Mouse (Mus musculus): Measurements from ENCODE around the gene Pdia6. TPM values are rescaled to one million over a fixed set of nuclear protein-coding genes. Genes with fewer than 3 reads are reported as not detected.

Gene Pdia6
- polyA plus RNA-seq, 1 experiment = 319 TPM

GRCm38 (mm10) chr12:17308246-17308645 is 41.9 kb downstream of the Pdia6 start:
- no peaks in the 10 kb centered on the region for H3K36me3 ChIP-seq (ENCODE audit: control insufficient read depth, insufficient read depth)
- no peak overlapping the region for H3K4me3 ChIP-seq (ENCODE audit: insufficient read depth, poor library complexity, severe bottlenecking)
- no peaks in the 10 kb centered on the region for H3K79me3 ChIP-seq (ENCODE audit: low read depth)
- no peaks in the 10 kb centered on the region for H3K27me3 ChIP-seq (ENCODE audit: control insufficient read depth, insufficient read depth, insufficient read length)
- TF ChIP-seq MYOD1 (IDR thresholded peaks at IDR 0.05; ENCODE audit: control insufficient read depth, insufficient read length, low read depth) (no peak), CEBPB (IDR thresholded peaks at IDR 0.05; ENCODE audit: low read depth) (no peak), CTCF (IDR thresholded peaks at IDR 0.05; ENCODE audit: control insufficient read depth, insufficient read depth, insufficient read length) (no peak), USF1 (IDR thresholded peaks at IDR 0.05; ENCODE audit: low read depth) (no peak), MAX (IDR thresholded peaks at IDR 0.05) (no peak), FOSL1 (IDR thresholded peaks at IDR 0.05; ENCODE audit: insufficient read depth, low read length, poor library complexity, severe bottlenecking) (no peak)
- no peak overlapping the region for H3ac ChIP-seq (ENCODE audit: control insufficient read depth, insufficient read length, low read depth)
- no peaks in the 10 kb centered on the region for H3K79me2 ChIP-seq (ENCODE audit: control insufficient read depth, insufficient read depth)

- Histone ChIP-seq H3K79me2 (ENCODE audit: control insufficient read depth, insufficient read depth) (no peaks in the 10 kb centered on the region), H3ac (ENCODE audit: control insufficient read depth, insufficient read length, low read depth) (no peak overlapping the region), H3K4me3 (ENCODE audit: insufficient read depth, poor library complexity, severe bottlenecking) (no peak overlapping the region), H3K36me3 (ENCODE audit: control insufficient read depth, insufficient read depth) (no peaks in the 10 kb centered on the region), H3K79me3 (ENCODE audit: low read depth) (no peaks in the 10 kb centered on the region), H3K27me3 (ENCODE audit: control insufficient read depth, insufficient read depth, insufficient read length) (no peaks in the 10 kb centered on the region)
- no peak for TF ChIP-seq MAX (IDR thresholded peaks at IDR 0.05)
- no peak for TF ChIP-seq USF1 (IDR thresholded peaks at IDR 0.05; ENCODE audit: low read depth)
- no peak for TF ChIP-seq FOSL1 (IDR thresholded peaks at IDR 0.05; ENCODE audit: insufficient read depth, low read length, poor library complexity, severe bottlenecking)
- TF ChIP-seq CEBPB (IDR thresholded peaks at IDR 0.05; ENCODE audit: low read depth) = no peak
- TF ChIP-seq MYOD1 (IDR thresholded peaks at IDR 0.05; ENCODE audit: control insufficient read depth, insufficient read length, low read depth) = no peak
- TF ChIP-seq MYOG (IDR thresholded peaks at IDR 0.05; ENCODE audit: control insufficient read depth, extremely low read depth, insufficient read length) = no peak
- no peak for TF ChIP-seq CTCF (IDR thresholded peaks at IDR 0.05; ENCODE audit: control insufficient read depth, insufficient read depth, insufficient read length)
These were observed 44.8 kb downstream of the Pdia6 start for GRCm38 (mm10) chr12:17310852-17311839.

- Histone ChIP-seq H3K79me3 (ENCODE audit: low read depth) (no peaks in the 10 kb centered on the region), H3K27me3 (ENCODE audit: control insufficient read depth, insufficient read depth, insufficient read length) (no peaks in the 10 kb centered on the region), H3ac (ENCODE audit: control insufficient read depth, insufficient read length, low read depth) (no peak overlapping the region), H3K36me3 (ENCODE audit: control insufficient read depth, insufficient read depth) (no peaks in the 10 kb centered on the region), H3K4me3 (ENCODE audit: insufficient read depth, poor library complexity, severe bottlenecking) (no peak overlapping the region), H3K79me2 (ENCODE audit: control insufficient read depth, insufficient read depth) (no peaks in the 10 kb centered on the region)
- TF ChIP-seq USF1 (IDR thresholded peaks at IDR 0.05; ENCODE audit: low read depth) (no peak), CEBPB (IDR thresholded peaks at IDR 0.05; ENCODE audit: low read depth) (no peak), MYOD1 (IDR thresholded peaks at IDR 0.05; ENCODE audit: control insufficient read depth, insufficient read length, low read depth) (no peak), MYOG (IDR thresholded peaks at IDR 0.05; ENCODE audit: control insufficient read depth, extremely low read depth, insufficient read length) (no peak), CTCF (IDR thresholded peaks at IDR 0.05; ENCODE audit: control insufficient read depth, insufficient read depth, insufficient read length) (no peak)
These were observed 49.8 kb downstream of the Pdia6 start for GRCm38 (mm10) chr12:17316096-17316495.

GRCm38 (mm10) chr12:17317970-17318369 is 51.6 kb downstream of the Pdia6 start:
- Histone ChIP-seq H3K4me3 (ENCODE audit: insufficient read depth, poor library complexity, severe bottlenecking) (no peak overlapping the region), H3K27me3 (ENCODE audit: control insufficient read depth, insufficient read depth, insufficient read length) (peaks cover 3% of the 10 kb centered on the region), H3K36me3 (ENCODE audit: control insufficient read depth, insufficient read depth) (no peaks in the 10 kb centered on the region), H3K79me3 (ENCODE audit: low read depth) (no peaks in the 10 kb centered on the region), H3K79me2 (ENCODE audit: control insufficient read depth, insufficient read depth) (no peaks in the 10 kb centered on the region), H3ac (ENCODE audit: control insufficient read depth, insufficient read length, low read depth) (no peak overlapping the region)
- TF ChIP-seq CTCF (IDR thresholded peaks at IDR 0.05; ENCODE audit: control insufficient read depth, insufficient read depth, insufficient read length) (no peak), FOSL1 (IDR thresholded peaks at IDR 0.05; ENCODE audit: insufficient read depth, low read length, poor library complexity, severe bottlenecking) (no peak), MYOD1 (IDR thresholded peaks at IDR 0.05; ENCODE audit: control insufficient read depth, insufficient read length, low read depth) (no peak), CEBPB (IDR thresholded peaks at IDR 0.05; ENCODE audit: low read depth) (no peak), USF1 (IDR thresholded peaks at IDR 0.05; ENCODE audit: low read depth) (no peak), MYOG (IDR thresholded peaks at IDR 0.05; ENCODE audit: control insufficient read depth, extremely low read depth, insufficient read length) (no peak), MAX (IDR thresholded peaks at IDR 0.05) (no peak)

GRCm38 (mm10) chr12:17318453-17318852 is 52.1 kb downstream of the Pdia6 start:
- H3K27me3 ChIP-seq (ENCODE audit: control insufficient read depth, insufficient read depth, insufficient read length) = peaks cover 8% of the 10 kb centered on the region
- TF ChIP-seq CTCF (IDR thresholded peaks at IDR 0.05; ENCODE audit: control insufficient read depth, insufficient read depth, insufficient read length) = no peak
- no peak for TF ChIP-seq MYOD1 (IDR thresholded peaks at IDR 0.05; ENCODE audit: control insufficient read depth, insufficient read length, low read depth)
- TF ChIP-seq CEBPB (IDR thresholded peaks at IDR 0.05; ENCODE audit: low read depth) = no peak
- no peak for TF ChIP-seq FOSL1 (IDR thresholded peaks at IDR 0.05; ENCODE audit: insufficient read depth, low read length, poor library complexity, severe bottlenecking)
- TF ChIP-seq USF1 (IDR thresholded peaks at IDR 0.05; ENCODE audit: low read depth) = no peak
- TF ChIP-seq MYOG (IDR thresholded peaks at IDR 0.05; ENCODE audit: control insufficient read depth, extremely low read depth, insufficient read length) = no peak
- no peak for TF ChIP-seq MAX (IDR thresholded peaks at IDR 0.05)
- no peaks in the 10 kb centered on the region for H3K36me3 ChIP-seq (ENCODE audit: control insufficient read depth, insufficient read depth)

More at GRCm38 (mm10) chr12:17318453-17318852, 52.1 kb downstream of the Pdia6 start:
- no peaks in the 10 kb centered on the region for H3K79me3 ChIP-seq (ENCODE audit: low read depth)
- no peaks in the 10 kb centered on the region for H3K79me2 ChIP-seq (ENCODE audit: control insufficient read depth, insufficient read depth)
- H3ac ChIP-seq (ENCODE audit: control insufficient read depth, insufficient read length, low read depth) = no peak overlapping the region
- H3K4me3 ChIP-seq (ENCODE audit: insufficient read depth, poor library complexity, severe bottlenecking) = no peak overlapping the region
